Mouse (Mus musculus) frontal cortex, adult 2 months (tissue): ENCODE data around the gene Sec14l3. TPM values are rescaled to one million over a fixed set of nuclear protein-coding genes. Genes with fewer than 3 reads are reported as not detected.
"Not testable (repeated sequence)": the region's sequence is repeated elsewhere in the genome, so short reads cannot be mapped to it uniquely, and the experiment has no call there.

Source experiments
- DNase-seq, 2 experiments: peaks; one replicate each; pipeline ENCODE4 v3.0.0; 2022; ENCODE audit warnings: low spot score in 1 of 2; ENCODE audit errors: extremely low spot score in 1 of 2
- polyA plus RNA-seq: library from polyadenylated mRNA; depleted of rRNA; stranded (reverse); fragments of >200 nt; gene quantifications from 2 replicates; pipeline ENCODE4 v1.2.3, GENCODE M21; 2012; rRNA removed

Gene Sec14l3
- polyA plus RNA-seq: 0.40 and 2.2 TPM in 2 replicates

DNA sequence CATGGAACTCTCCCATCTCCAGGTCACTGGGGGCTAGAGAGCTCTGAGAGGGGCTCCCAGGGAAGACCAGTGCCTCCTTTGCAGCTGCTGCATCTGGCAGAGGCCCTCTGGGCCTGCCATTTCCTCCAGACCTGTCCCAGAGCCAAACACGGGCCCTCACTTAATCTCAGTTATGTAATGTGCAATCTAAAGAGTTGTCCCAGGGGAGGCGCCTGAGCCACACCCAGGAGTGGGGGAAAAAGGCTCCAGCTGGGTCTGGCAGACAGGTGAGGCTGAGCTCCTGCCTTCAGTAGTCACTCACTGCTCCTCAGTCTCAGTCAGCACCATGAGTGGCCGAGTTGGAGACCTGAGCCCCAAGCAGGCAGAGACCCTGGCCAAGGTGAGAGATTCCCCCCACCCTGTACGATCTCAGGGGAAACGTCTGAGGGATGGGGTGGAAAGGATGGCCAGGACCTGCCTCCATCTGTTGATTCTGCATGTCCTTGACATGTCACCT, at the start of gene Sec14l3:
TSS of gene Sec14l3 (plus strand) at position 215 of the 496 bp plus-strand sequence.
- no peak for DNase-seq

DNA sequence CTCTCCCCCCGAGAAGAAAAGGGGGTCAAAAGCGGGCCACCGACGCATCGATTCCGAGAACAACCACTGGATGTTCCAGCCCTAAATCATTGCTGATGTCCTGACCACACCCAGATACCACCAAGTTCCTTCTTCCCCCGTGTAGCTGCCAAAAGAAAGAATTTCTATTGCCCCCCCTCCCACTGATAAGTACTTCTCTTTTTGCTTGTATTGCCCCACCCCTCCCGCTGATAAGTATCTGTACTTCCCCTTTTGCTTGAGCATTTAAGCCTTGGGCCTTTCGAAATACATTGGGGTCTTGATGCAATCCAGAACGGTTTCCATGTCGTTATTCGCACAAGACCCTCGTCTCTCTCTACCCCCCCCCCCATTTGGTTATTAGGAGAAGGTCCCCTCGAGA, 48.8 kb upstream of the Sec14l3 start:
- DNase-seq: not testable (repeated sequence)

DNA sequence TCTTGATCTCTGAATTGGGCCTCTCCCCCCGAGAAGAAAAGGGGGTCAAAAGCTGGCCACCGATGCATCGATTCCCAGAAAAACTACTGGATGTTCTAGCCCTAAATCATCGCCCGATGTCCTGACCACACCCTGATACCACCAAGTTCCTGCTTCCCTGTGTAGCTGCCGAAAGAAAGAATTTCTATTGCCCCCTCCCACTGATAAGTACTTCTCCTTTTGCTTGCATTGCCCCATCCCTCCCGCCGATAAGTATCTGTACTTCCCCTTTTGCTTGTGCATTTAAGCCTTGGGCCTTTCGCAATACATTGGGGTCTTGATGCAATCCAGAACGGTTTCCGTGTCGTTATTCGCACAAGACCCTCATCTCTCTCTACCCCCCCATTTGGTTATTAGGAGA, 42.5 kb upstream of the Sec14l3 start:
- not testable (repeated sequence) for DNase-seq

DNA sequence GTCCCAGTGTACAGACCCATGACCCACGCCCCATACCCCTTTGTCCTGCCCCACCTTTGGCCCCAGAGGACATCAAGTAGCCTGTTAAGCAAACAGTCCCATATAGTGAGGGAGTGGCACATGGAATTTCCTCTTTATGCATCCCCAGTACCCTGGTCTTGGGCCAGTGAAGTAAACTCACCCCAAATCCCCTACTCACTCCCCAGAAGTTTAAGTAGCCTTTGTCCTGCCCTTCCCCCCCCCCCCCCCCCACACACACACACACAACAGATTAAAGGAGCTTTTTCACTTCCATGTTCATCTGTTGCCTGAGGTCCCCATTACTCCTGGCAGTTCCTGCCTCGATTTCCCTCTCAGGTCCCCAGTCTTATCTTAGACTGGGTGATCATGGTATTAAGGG, 41.3 kb upstream of the Sec14l3 start:
- DNase-seq: no peak

DNA sequence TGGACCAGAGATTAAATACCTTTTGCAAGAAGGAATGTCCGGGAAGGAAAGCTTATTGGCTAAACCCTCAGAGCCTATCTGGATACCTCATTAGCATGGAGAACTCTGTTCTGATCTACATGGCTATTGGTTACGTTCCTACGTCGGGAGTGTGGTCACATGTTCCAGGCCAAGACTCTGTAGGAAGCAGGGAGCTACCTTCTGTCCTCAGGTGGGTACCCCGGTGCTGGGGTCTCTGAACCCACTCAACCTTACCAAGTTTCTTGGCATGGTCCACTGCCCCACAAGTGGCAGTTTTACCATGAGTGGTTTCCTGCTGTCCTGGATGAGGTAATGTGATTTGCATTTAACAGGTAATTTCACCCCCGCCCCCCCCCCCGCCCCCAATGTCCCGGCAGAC, 37.6 kb upstream of the Sec14l3 start:
- DNase-seq: no peak

DNA sequence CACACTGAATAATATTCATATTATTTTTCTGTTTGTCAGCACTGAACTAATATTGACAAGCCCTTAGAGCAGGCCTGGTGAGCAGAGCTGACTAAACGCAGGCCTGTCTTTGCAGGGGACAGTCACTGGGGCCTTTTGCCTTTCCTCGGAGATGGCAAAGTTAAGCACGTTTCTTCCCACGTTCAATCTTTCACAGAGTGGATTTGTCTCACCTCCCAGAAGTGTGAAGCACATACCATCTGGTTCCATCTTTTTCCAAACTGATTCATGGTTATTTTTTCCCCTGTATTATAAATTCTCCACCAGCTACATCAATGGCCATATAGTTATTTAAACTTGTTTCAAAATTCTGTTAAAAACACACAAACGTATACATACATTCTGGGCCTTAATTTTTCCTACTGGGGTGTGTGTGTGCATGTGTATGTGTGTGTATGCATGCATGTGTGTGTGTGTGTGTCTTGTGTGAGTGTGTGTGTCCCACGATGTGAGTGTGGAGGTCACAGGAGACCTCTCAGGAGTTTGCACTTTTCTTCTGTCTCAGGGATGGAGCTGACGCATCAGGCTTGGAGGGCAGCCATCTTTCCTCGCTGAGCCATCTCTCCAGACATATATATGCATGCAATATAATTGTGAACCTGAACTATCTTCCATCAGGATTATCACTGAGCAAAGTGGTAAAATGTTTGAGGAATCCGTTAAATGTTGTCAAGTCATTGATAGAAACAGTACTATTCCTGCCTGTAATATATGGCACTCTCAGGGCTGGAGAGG, 36.9 kb upstream of the Sec14l3 start:
- peak; percentile 28 to 79 for DNase-seq

DNA sequence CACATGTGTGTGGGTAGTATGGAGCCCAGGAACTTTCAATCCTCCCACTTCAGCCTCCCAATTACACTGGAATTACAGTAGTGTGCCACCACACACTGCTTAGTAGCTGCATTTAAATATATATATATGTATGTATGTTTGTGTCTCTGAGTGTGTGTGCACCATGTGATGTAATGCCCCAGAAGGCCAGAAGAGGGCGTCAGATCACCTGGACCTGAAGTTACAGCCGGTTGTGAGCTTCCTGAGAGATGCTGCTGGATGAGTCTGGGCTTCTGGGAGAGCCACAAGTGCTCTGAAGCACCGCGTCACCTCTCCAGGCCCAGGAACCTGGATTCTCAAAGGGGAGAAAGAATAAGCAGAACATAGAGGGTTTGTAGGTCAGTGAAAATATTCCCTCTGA, 35.3 kb upstream of the Sec14l3 start:
- DNase-seq: no peak

DNA sequence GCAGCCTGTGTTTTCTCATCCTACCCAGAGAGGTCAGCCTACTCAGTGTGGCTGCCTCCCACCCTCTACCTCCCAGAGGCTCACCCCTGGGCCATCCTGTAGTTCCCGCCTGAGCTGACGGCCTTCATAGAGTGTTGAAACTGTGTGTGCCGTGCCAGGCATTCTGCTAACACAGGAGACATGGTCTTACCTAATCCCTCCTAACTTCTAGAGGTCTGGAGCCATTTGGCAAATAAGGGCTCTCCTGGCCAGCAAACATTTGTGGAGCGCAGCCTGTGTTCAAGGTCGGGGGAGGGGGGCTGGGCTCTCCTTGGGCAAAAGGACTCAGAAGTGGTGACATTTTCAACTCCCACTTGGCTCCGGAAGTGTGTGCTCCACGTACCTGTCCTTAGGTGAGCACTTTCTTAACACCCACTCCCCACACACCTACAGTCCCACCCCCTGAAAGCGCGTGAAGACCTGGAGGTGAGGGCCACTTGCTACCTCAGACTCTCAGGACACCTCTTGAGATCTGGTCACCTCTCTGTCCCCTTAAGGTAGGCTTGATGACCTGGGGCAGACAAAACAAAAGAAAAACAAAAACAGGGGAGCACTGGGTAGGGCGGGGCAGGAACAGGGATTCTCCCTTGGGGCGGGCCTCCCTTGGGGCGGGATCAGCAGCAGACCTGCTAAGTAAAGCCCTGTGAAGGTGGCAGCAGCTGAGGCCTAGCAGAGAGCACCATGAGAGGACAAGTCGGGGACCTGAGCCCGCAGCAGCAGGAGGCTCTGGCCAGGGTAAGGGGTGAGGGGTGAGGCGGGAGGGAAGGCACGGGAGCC, 33.3 kb upstream of the Sec14l3 start, which contains the start of gene Sec14l4:
TSS of gene Sec14l4 (plus strand) at position 337 of the 816 bp plus-strand sequence.
- no peak for DNase-seq

DNA sequence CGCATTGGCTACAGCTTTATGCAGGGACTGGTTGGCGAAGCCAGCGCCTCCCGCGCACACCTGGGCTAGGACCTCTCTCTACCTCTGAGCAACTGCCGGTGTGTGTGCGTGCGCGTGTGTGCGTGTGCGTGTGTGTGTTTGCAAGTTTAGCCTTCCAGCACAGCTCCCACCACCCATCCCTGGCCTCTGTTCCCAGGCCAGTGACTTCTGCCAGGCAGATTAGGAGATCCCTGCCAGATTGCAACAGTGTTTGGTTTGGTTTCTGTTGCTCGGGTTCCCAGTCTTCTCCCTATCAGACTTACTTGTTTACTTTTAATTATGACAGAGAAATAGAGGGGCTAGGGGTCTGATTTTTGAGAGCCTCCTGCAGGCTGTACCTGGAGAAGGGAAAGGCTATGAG, 32.7 kb upstream of the Sec14l3 start:
- no peak for DNase-seq

DNA sequence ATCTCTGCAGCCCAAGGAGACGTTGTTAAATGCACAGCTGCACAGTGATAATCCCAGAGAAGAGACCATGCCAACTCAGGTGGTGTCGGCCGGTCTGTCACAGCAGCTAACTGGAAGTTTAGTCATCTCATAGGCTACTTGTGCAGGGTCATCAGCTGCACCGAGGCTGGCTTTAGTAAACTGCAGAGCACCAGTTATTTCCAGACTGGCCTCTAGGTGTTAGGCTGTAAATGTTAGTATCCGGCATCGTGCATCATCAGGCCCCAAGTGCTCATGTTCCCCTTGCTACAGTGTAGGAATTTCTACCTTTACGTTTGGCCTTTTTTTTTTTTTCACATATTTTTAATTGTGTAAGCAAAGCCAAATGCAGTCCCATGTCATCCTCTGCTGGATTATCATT, 31.2 kb upstream of the Sec14l3 start:
- no peak for DNase-seq

DNA sequence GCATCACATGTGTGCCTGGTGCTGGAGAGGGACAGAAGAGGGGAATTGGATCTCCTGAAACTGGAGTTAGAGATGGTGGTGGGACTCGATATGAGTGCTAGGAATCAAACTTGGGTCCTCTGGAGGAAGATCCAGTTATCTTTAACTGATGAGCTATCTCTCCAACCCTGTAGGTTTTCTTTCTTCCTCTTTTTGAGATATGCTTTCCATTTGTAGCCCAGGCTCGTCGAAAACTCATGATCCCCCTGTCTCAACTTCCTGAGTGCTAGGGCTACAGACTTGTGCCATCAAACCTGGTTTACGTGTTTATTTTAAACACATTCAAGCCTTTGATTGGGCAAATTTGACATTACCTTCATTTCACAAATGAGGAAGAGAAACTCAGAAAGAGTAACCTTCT, 30.5 kb upstream of the Sec14l3 start:
- DNase-seq: no peak

DNA sequence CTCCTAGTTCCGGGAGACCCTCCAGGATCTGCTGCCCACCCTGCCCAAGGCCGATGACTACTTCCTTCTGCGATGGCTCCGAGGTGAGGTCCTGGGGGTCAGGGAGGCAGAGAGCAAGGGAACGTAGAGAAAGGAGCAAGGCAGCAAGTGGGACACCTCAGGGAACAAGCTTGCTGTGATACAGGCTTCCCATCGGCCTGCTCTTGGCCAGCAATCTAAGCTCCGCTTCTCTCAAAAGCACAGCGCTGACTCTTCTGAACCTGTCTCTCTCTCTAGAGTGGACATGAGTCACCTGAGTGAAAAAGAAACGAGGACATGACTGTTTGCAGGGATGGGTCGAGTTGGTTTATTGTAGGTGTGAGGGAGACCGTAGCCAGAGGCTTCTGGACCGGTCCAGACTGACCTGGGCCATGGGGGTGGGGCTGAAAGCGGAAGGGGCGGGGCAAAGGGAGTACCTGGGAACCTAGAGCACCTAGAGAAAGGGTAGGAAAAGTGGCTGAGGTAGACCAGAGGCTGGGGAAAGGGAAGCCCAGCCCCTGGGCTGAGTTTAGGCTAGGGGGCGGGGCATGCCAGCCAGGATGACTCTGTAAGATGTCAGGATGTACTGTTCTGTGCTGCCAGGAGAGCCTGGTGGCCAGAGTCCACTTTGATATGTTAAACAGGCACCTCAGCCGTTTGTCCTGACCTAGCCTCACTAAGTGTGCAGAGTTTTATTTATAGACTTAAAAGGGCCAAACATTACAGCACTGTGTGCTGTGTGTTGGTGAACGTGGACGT, 29.3 kb upstream of the Sec14l3 start:
- DNase-seq: no peak

DNA sequence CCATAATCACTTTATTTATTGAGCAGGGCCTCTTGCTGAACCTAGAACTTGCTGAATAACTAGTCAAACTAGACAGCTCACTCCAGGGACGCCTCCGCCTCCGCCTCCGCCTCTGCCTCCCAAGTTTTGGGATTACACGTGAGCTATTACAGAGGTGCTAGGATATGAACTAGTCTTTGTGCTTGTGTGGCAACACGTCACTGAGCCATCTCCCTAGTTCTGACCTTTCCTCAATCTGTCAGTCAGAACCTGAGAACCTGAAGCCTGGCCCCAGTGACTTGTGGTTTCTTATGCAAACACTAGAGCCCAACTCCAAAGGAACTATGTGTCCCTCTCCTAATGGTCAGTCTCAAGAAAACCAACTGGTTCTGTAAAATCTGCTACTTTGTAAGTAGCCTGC, 28.7 kb upstream of the Sec14l3 start:
- no peak for DNase-seq

DNA sequence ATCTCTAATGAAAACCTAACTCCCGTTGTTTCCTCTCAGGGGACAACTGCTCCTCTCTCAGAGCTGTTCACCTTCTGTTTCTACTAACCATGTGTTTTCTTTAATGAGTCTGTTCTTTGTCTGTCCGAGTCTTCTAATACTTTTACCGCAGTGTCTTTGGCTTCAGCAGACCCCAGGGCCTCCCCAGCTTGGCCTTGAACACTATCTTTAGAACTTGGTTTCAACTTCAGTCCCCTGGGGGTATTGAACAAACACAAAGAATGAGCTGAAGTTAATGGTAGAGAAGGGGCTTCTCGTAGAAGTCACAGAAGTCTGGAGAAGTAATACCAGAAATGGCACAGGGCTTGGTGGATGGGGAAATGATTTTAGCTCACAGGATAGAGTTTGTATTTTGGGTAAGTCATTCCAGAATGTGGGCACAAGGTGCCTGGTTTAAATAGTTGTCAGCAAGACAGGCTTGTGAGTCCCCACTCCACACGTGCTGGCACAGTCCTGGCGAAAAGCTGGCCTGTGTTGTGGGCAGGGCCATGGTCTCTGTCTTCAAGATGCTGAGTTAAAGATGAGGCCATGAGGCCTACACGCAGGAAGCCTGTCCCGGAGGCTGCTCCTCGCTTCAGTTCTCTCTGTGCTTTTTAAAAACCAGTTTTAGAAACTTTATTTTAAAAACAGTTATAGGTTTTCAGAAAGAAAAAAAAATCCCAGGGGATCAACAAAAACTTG, 28.1 kb upstream of the Sec14l3 start:
- DNase-seq: no peak

DNA sequence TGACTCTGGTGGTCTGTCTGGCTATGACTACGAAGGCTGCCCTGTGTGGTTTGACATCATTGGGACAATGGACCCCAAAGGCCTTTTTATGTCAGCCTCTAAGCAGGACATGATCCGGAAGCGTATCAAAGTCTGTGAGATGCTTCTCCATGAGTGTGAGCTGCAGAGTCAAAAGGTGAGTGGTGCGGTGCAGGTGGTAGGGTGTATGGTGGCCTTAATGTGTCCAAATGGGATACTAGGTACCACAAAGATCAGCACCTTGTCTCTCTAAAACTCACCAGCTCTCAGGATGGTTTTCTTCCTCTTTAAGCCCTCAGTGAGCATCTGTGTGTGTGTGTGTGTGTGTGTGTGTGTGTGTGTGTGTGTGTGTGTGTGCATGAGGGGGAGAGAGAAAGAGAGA, 24.7 kb upstream of the Sec14l3 start:
- no peak for DNase-seq

DNA sequence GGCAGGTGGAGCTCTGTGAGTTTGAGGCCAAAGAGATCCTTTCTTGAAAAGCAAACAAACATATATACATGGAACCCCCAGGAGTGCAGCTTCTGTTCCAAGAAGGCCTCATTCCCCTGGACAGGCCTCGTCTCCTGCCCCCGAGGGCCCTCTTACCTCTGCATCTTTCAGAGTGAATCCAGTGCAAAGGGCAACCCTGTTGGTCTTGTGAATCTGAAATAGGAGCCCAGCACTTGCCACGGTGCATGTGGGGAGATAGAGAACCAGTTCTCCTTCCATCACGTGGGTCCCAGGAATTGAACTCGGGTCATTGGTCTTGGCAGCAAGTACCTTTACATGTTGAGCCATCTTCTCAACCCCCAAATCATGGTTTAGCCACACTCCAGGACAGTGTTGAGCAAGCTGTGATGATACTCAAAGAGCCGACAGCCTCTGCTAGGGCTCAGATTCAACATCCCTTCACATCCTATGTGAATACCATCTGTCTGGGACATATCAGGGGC, 23.5 kb upstream of the Sec14l3 start:
- DNase-seq: no peak

DNA sequence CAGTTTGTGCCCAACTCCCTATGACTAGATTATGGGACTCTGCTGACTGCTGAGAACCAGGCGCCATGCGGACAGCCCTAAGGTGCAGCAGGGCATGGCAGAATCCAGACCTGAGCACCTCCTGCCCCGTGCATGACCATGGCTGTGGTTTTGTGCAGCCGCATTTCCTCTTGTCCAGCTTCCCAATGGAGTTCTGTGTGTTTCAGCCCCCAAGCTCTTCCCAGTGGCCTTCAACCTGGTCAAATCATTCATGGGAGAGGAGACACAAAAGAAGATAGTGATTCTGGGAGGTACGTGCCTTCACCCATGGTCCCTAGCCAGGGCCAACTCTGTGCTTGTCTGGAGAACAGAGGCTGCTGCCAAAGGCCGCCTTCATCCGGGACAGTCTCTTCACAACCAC, 21.6 kb upstream of the Sec14l3 start:
- DNase-seq: no peak

DNA sequence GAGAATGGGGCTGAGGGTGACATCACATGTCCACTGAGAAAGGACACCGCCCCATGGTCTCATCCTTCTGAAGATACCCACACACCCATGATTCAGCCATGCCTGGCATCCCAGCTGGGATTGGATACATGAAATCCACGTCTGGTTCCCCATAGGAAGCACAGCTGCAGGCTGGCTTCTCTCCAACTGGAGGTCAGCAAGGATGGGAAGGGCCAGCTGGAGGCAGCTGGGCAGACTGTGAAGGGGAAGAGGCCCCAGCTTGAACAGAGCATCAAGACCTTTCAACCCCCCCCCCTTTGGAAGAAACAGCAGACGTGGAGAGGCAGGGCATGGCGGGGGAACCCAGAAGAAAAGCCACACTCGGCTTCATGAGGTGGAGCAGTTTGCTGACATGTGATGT, 18.1 kb upstream of the Sec14l3 start:
- DNase-seq: no peak

DNA sequence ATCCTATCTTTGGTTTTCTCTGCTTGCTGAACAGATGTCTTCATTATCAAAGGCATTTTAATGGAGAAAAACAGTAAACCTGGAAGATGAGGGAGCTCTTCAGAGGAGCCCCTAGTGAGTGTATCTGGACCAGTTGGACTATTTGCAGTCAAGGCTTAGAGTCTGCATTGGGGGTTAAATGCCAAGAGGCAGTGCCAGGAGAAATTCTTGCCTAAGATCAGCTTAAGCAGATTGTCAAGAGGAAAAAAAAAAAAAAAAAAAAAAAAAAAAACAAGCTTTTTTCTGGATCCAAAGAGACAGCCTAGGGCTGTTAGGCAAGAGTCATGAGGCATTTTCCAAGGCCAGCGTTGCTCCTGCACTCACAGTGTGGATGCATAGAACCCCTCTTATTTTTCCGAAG, 16.9 kb upstream of the Sec14l3 start:
- no peak for DNase-seq

DNA sequence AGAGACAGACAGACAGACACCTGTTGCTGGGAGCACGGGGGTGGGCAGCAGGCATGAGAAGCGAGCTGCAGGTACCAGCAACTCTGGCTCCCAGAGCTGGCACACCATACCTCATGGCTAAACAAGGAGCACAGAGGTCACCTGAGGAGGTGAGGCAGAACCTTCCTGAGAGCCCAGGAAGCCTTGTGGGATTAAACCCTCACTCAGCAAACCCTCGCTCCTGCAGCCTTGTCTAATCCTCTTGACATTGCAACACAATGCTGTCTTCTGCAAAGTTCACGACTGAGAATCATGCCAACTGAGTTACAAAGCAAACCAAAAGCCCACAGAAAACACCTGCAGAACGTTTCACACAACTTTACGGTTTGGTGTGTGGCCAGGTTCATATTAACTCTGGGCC, 16.2 kb upstream of the Sec14l3 start:
- DNase-seq: no peak
